Mouse (Mus musculus): ENCODE results near the gene Asmt. TPM values are rescaled to one million over a fixed set of nuclear protein-coding genes. Genes with fewer than 3 reads are reported as not detected.

Gene Asmt
- not detected in 2 replicates for total RNA-seq (2021)
- long read RNA-seq, experiment 1 = 0 reads
- long read RNA-seq, experiment 2 = 0 reads

GRCm38 (mm10) chrX:170672594-170673092 is at the start of gene Asmt:
Gene Asmt, plus strand, starts transcription at chrX:170672644.
- peak; percentile 21 for DNase-seq

GRCm38 (mm10) chrX:170673233-170673951 is 948 bp downstream of the Asmt start:
- peak; percentile 22 for DNase-seq

- peak; percentile 70 for DNase-seq
These were observed 1.9 kb downstream of the Asmt start for GRCm38 (mm10) chrX:170674229-170674771.

GRCm38 (mm10) chrX:170674885-170675876 is 2.7 kb downstream of the Asmt start:
- peak; percentile 19 for DNase-seq

- DNase-seq = peak; percentile 3
These were observed 3.6 kb downstream of the Asmt start for GRCm38 (mm10) chrX:170675923-170676605.

GRCm38 (mm10) chrX:170676606-170677239 is 4.3 kb downstream of the Asmt start:
- peak; percentile 4 for DNase-seq

- DNase-seq = no peak
These were observed 4.8 kb downstream of the Asmt start for GRCm38 (mm10) chrX:170677266-170677665.

GRCm38 (mm10) chrX:170677680-170678079 is 5.2 kb downstream of the Asmt start:
- DNase-seq = peak; percentile 5
